Comparison of ENCODE assay signal across 18 mouse cellular contexts in genomic region chr9:67105216-67105615, GRCm38 (mm10). TPM values are rescaled to one million over a fixed set of nuclear protein-coding genes. Genes with fewer than 3 reads are reported as not detected.
DNase-seq lines count a peak whose midpoint lies in the region; ATAC-seq lines count a peak whose summit lies in the region.
"Had no signal": no experiment of that assay in that cellular context is flagged by ENCODE, and none has a peak within 500 bp of the region (broad histone marks: within the 10 kb centered on the region; RNA-seq: fewer than 3 reads in every experiment).

No protein-coding gene starts in this region.

- no peak for ATAC-seq in hindbrain, embryonic 11.5 days (ENCODE audit: low FRiP score)
- no peak for ATAC-seq in limb, embryonic 13.5 days (ENCODE audit: low FRiP score, low read depth)
- ATAC-seq: hindbrain, embryonic 16.5 days; intestine, postnatal 0 days; midbrain, embryonic 13.5 days had no signal

- WGBS in heart, embryonic 10.5 days = 82% methylated on average over 2 of the region's 2 CpGs
- WGBS in hindbrain, embryonic 10.5 days = 88% methylated on average over 2 of the region's 2 CpGs
- WGBS in hindbrain, embryonic 11.5 days = 89% methylated on average over 2 of the region's 2 CpGs
- 75% methylated on average over 2 of the region's 2 CpGs for WGBS in limb, embryonic 13.5 days

- H3K9ac ChIP-seq in hindbrain, embryonic 11.5 days (ENCODE audit: low read depth, low read length) = no peak overlapping the region
- no peak overlapping the region for H3K9ac ChIP-seq in limb, embryonic 13.5 days
- H3K9ac ChIP-seq: embryonic facial prominence, embryonic 15.5 days; forebrain, embryonic 12.5 days; midbrain, embryonic 13.5 days had no signal

- peaks cover 52% of the 10 kb centered on the region for H3K4me1 ChIP-seq in heart, embryonic 10.5 days
- H3K4me1 ChIP-seq in hindbrain, embryonic 10.5 days (replicated peaks) = peaks cover 18% of the 10 kb centered on the region
- H3K4me1 ChIP-seq in hindbrain, embryonic 11.5 days (replicated peaks; ENCODE audit: control insufficient read depth, insufficient read depth, low read length) = no peaks in the 10 kb centered on the region
- peaks cover 76% of the 10 kb centered on the region for H3K4me1 ChIP-seq in limb, embryonic 13.5 days

- H3K4me3 ChIP-seq in heart, embryonic 10.5 days = no peak overlapping the region
- H3K4me3 ChIP-seq in hindbrain, embryonic 10.5 days = no peak overlapping the region
- no peak overlapping the region for H3K4me3 ChIP-seq in hindbrain, embryonic 11.5 days (ENCODE audit: low read depth, low read length)
- H3K4me3 ChIP-seq in limb, embryonic 13.5 days = no peak overlapping the region
- H3K4me3 ChIP-seq: embryonic facial prominence, embryonic 15.5 days; forebrain, embryonic 12.5 days; midbrain, embryonic 13.5 days had no signal

- intact Hi-C loops in heart, postnatal 14 days (cut with DNase I) = no loop called here

- H3K27me3 ChIP-seq in heart, embryonic 10.5 days (ENCODE audit: insufficient read depth, poor library complexity, severe bottlenecking) = no peaks in the 10 kb centered on the region
- no peaks in the 10 kb centered on the region for H3K27me3 ChIP-seq in hindbrain, embryonic 10.5 days (ENCODE audit: insufficient read depth, poor library complexity, severe bottlenecking)
- H3K27me3 ChIP-seq in hindbrain, embryonic 11.5 days (ENCODE audit: control insufficient read depth, insufficient read depth, low read length) = no peaks in the 10 kb centered on the region
- H3K27me3 ChIP-seq in limb, embryonic 13.5 days = no peaks in the 10 kb centered on the region
- H3K27me3 ChIP-seq: embryonic facial prominence, embryonic 15.5 days; forebrain, embryonic 12.5 days; midbrain, embryonic 13.5 days had no signal

- H3K27ac ChIP-seq in heart, embryonic 10.5 days = peak overlapping the region; percentile 81
- H3K27ac ChIP-seq in hindbrain, embryonic 10.5 days = peak overlapping the region; percentile 68; the same call in 1 of the 2 replicates
- H3K27ac ChIP-seq in hindbrain, embryonic 11.5 days (ENCODE audit: low read depth, low read length) = no peak overlapping the region
- peak overlapping the region; percentile 65; the same call in 1 of the 2 replicates for H3K27ac ChIP-seq in limb, embryonic 13.5 days
- H3K27ac ChIP-seq: embryonic facial prominence, embryonic 15.5 days; forebrain, embryonic 12.5 days; midbrain, embryonic 13.5 days had no signal

- no peak for DNase-seq in heart, embryonic 10.5 days (ENCODE audit: low spot score)
- DNase-seq in heart, postnatal 14 days = no peak
- no peak for DNase-seq in hindbrain, embryonic 10.5 days (ENCODE audit: low spot score)
- DNase-seq in hindbrain, embryonic 11.5 days (ENCODE audit: low spot score) = no peak
- peak; percentile 22 for DNase-seq in 416B (ENCODE audit: low read depth)
- DNase-seq in layer of hippocampus, postnatal 36 days = no peak
- DNase-seq in kidney, adult 9 months = no peak
- DNase-seq: cerebellum, adult 8-10 months; gastrocnemius, postnatal 36 days; layer of hippocampus, adult 9-11 months; thymus, adult 18-20 months had no signal

- no peak overlapping the region for H3K4me2 ChIP-seq in hindbrain, embryonic 11.5 days (replicated peaks; ENCODE audit: low read depth, low read length)
- H3K4me2 ChIP-seq in limb, embryonic 13.5 days (replicated peaks) = no peak overlapping the region
- H3K4me2 ChIP-seq: embryonic facial prominence, embryonic 15.5 days; forebrain, embryonic 12.5 days; liver, embryonic 11.5 days; midbrain, embryonic 13.5 days had no signal

- H3K36me3 ChIP-seq in heart, embryonic 10.5 days = no peaks in the 10 kb centered on the region
- no peaks in the 10 kb centered on the region for H3K36me3 ChIP-seq in hindbrain, embryonic 10.5 days
- H3K36me3 ChIP-seq in hindbrain, embryonic 11.5 days (ENCODE audit: control insufficient read depth, insufficient read depth, low read length) = no peaks in the 10 kb centered on the region
- H3K36me3 ChIP-seq in limb, embryonic 13.5 days = no peaks in the 10 kb centered on the region
- H3K36me3 ChIP-seq: embryonic facial prominence, embryonic 15.5 days; forebrain, embryonic 12.5 days; midbrain, embryonic 13.5 days had no signal

- no peaks in the 10 kb centered on the region for H3K9me3 ChIP-seq in heart, embryonic 10.5 days
- no peaks in the 10 kb centered on the region for H3K9me3 ChIP-seq in hindbrain, embryonic 10.5 days
- H3K9me3 ChIP-seq in hindbrain, embryonic 11.5 days (ENCODE audit: control insufficient read depth, low read length) = no peaks in the 10 kb centered on the region
- H3K9me3 ChIP-seq in limb, embryonic 13.5 days = no peaks in the 10 kb centered on the region
- H3K9me3 ChIP-seq: embryonic facial prominence, embryonic 15.5 days; forebrain, embryonic 12.5 days; midbrain, embryonic 13.5 days had no signal

RNA-seq across cellular contexts. Expression of gene Tpm1, which starts 56.0 kb away (rescaled TPM):
- 2,990 and 4,096 TPM in 2 replicates for polyA plus RNA-seq in heart, embryonic 10.5 days (2016; fragmentation: Nextera tagmentation; extraction: Ambion mirVana)
- total RNA-seq in heart, postnatal 14 days (2021) = over 10,000 TPM; 11,169 to 11,475 TPM
- polyA plus RNA-seq in hindbrain, embryonic 10.5 days (2016; fragmentation: Nextera tagmentation; extraction: Ambion mirVana) = 293 and 315 TPM in 2 replicates
- polyA plus RNA-seq in hindbrain, embryonic 11.5 days (2014; fragmentation: Nextera tagmentation; extraction: Ambion mirVana) = 323 and 385 TPM in 2 replicates
- polyA plus RNA-seq in limb, embryonic 13.5 days (2015; fragmentation: Nextera tagmentation; extraction: Ambion mirVana) = 775 and 786 TPM in 2 replicates
- total RNA-seq in layer of hippocampus, postnatal 36 days (2021) = 100 to 1,000 TPM; 219 to 236 TPM
